Mouse (Mus musculus) cerebellum, adult (tissue): ENCODE measurements around the gene Fgr.

ENCODE experiments used
- ATAC-seq: cut with Nextera tagmentation; 2 replicates; pipeline ENCODE4 v1.9.2; 2017; ENCODE audit warnings: mild to moderate bottlenecking, moderate library complexity, mixed read lengths; ENCODE audit not compliant: insufficient number of reproducible peaks, low FRiP score, low TSS enrichment

Gene Fgr

GRCm38 (mm10) chr4:133014088-133014487 lies 40.2 kb downstream of the Fgr start:
- no peak for ATAC-seq

- ATAC-seq = no peak
Observed at GRCm38 (mm10) chr4:133014896-133015709, 41.2 kb downstream of the Fgr start.

GRCm38 (mm10) chr4:133015710-133016651 lies 42.1 kb downstream of the Fgr start:
- ATAC-seq = no peak

- ATAC-seq = no peak
Observed at GRCm38 (mm10) chr4:133016677-133017415, 43.0 kb downstream of the Fgr start.

GRCm38 (mm10) chr4:133017597-133018262 lies 43.8 kb downstream of the Fgr start:
- ATAC-seq = no peak

- ATAC-seq = no peak
Observed at GRCm38 (mm10) chr4:133018263-133018798, 44.4 kb downstream of the Fgr start.

- ATAC-seq = no peak
Observed at GRCm38 (mm10) chr4:133020721-133021120, 46.8 kb downstream of the Fgr start.

GRCm38 (mm10) chr4:133021181-133021671 lies 47.3 kb downstream of the Fgr start:
- no peak for ATAC-seq

GRCm38 (mm10) chr4:133022217-133022616 lies 48.3 kb downstream of the Fgr start:
- no peak for ATAC-seq

- no peak for ATAC-seq
Observed at GRCm38 (mm10) chr4:133022954-133023635, 49.2 kb downstream of the Fgr start.

GRCm38 (mm10) chr4:133023636-133024035 lies 49.7 kb downstream of the Fgr start:
- no peak for ATAC-seq

GRCm38 (mm10) chr4:133024404-133024803 lies 50.5 kb downstream of the Fgr start:
- no peak for ATAC-seq

- ATAC-seq = no peak
Observed at GRCm38 (mm10) chr4:133024969-133025685, 51.2 kb downstream of the Fgr start.

GRCm38 (mm10) chr4:133026272-133026671 lies 52.4 kb downstream of the Fgr start:
- no peak for ATAC-seq

- no peak for ATAC-seq
Observed at GRCm38 (mm10) chr4:133026826-133027375, 53.0 kb downstream of the Fgr start.

- ATAC-seq = no peak
Observed at GRCm38 (mm10) chr4:133027721-133028120, 53.8 kb downstream of the Fgr start.

- no peak for ATAC-seq
Observed at GRCm38 (mm10) chr4:133028193-133028592, 54.3 kb downstream of the Fgr start.

- ATAC-seq = no peak
Observed at GRCm38 (mm10) chr4:133028875-133029274, 55.0 kb downstream of the Fgr start.
